Mouse (Mus musculus): ENCODE results near the gene Myocd. TPM values are rescaled to one million over a fixed set of nuclear protein-coding genes. Genes with fewer than 3 reads are reported as not detected.

Gene Myocd
- 0.56 and 1.0 TPM in 2 replicates for polyA plus RNA-seq (2016; fragmentation: Nextera tagmentation; extraction: Ambion mirVana)

DNA sequence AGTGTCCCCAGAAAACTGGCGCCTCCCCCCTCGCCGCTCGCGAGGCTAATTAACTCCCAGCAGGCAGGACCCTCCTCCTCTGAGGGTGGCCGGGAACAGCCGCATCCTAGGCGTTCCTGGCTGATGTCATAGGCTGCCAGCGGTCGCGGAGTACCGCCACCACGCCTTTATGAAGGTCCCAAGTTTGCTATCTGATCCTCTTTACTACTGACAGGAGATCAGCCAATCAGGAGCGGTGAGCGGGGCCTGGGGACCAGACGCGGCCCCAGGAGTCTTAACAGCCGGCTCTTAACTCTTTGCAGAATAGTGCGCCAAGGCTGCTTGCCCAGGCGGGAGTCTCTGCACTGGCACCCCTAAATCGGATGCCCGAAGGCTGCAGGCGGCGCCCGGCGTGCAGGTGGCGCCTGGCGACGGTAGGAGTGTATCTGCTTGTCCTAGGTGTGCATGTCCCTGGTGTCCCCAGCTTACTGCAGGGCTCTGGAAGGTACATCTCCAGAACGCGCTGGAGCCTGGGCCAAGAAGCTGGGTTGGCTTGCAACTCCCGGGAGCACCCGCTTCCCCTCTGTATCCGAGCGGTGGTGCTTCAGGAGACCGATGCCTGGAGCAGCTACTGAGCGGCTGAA is at the start of gene Myocd:
TSS of gene Myocd (minus strand) at position 139 of the 623 bp plus-strand sequence.
- Histone ChIP-seq H3K9me3 (no peaks in the 10 kb centered on the region), H3K27ac (replicated peaks) (no peak within 1 kb of the TSS), H3K9ac (replicated peaks) (peak within 1 kb of the TSS; percentile 44), H3K4me1 (peaks cover 12% of the 10 kb centered on the region), H3K4me3 (peak within 1 kb of the TSS; percentile 45), H3K4me2 (replicated peaks) (peak within 1 kb of the TSS; percentile 92), H3K27me3 (peaks cover 35% of the 10 kb centered on the region), H3K36me3 (no peaks in the 10 kb centered on the region)
- WGBS, result under 1% methylated on average over 37 of the region's 37 CpGs
- ATAC-seq (ENCODE audit: low FRiP score, low read depth), result peak; percentile 90

DNA sequence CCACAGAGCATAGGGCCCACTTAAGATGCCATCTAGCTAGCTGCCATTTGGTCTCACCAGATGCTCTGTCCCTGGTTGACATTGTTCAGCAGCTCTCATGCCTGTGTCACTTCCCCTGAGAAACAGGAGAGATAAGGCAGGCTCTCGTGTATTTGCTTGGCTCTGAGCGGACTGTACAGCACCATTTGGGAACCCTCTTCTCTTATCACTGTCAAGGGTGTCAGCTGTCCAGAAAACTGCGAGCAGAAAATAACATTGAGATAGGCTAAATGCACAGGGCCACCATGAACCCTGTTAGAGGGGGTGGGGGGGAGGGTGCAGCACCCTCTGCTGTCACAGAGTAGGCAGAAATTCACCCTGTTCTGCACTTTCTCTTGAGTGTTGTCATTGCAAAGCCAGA is 34.0 kb upstream of the Myocd start:
- no peak overlapping the region for H3K27ac ChIP-seq (replicated peaks)
- H3K4me2 ChIP-seq (replicated peaks), result no peak overlapping the region
- 85% methylated on average over 3 of the region's 3 CpGs for WGBS
- no peaks in the 10 kb centered on the region for H3K27me3 ChIP-seq
- H3K9me3 ChIP-seq, result no peaks in the 10 kb centered on the region
- no peak overlapping the region for H3K4me3 ChIP-seq
- ATAC-seq (ENCODE audit: low FRiP score, low read depth), result no peak
- no peak overlapping the region for H3K9ac ChIP-seq (replicated peaks)
- H3K4me1 ChIP-seq, result no peaks in the 10 kb centered on the region
- no peaks in the 10 kb centered on the region for H3K36me3 ChIP-seq

DNA sequence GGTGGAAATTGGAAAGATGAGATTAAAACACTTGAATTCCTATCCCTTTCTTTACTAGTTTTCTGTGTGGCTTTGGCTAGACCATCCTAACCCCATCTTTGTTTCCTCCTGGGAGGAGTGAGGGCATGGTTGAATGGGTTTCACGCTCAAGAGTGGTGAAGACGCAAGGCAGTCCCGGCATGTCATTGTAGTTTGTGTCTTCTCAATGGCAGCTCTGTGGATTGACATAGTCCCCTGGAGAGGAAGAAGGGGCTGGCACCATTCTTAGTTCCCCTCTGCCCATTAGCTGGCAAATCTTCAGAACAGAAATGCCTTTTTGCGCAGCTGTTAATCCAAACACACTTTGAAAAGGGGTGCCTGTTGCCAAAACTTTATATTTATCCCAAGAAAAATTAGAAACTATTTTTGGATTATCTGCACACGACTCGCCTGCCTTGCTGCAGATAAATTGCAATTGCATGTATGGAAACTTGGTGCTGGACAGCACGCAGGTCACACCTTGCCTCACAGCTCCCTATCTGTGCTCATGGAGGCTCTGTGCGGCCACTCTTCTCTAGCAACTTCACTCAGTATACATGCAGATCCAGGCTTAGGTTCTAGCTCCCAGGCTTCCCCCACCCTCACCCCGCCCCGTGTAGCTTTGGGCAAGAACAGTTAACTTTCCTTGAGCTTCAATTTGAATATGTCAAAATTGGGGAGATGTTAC is 24.5 kb upstream of the Myocd start:
- Histone ChIP-seq H3K4me2 (replicated peaks) (no peak overlapping the region), H3K27ac (replicated peaks) (no peak overlapping the region), H3K4me1 (no peaks in the 10 kb centered on the region), H3K9me3 (no peaks in the 10 kb centered on the region), H3K27me3 (no peaks in the 10 kb centered on the region), H3K9ac (replicated peaks) (no peak overlapping the region), H3K4me3 (no peak overlapping the region), H3K36me3 (no peaks in the 10 kb centered on the region)
- 84% methylated on average over 10 of the region's 10 CpGs for WGBS
- ATAC-seq (ENCODE audit: low FRiP score, low read depth), result no peak

DNA sequence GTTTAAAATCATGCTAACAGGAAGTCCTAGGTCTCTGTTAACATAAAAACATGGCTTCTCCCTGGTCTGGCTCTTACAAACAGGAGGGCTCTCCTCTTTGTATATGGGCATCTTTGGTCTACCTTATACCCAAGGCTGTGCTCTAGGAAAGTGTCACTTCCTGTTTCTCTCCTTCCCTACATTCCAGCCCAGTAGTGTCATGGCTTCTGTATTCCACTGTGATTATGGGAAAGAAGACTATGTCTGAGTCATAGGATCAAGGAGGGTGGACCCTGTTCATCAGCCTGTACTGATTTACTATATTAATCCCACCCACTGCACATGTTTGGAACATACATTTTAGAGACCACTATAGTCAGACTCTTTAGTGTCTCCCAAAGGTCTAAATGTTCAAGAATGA is 23.2 kb upstream of the Myocd start:
- H3K4me3 ChIP-seq, result no peak overlapping the region
- H3K9me3 ChIP-seq, result no peaks in the 10 kb centered on the region
- H3K27me3 ChIP-seq, result no peaks in the 10 kb centered on the region
- H3K27ac ChIP-seq (replicated peaks), result no peak overlapping the region
- H3K36me3 ChIP-seq, result no peaks in the 10 kb centered on the region
- H3K4me1 ChIP-seq, result no peaks in the 10 kb centered on the region
- no peak for ATAC-seq (ENCODE audit: low FRiP score, low read depth)
- no peak overlapping the region for H3K9ac ChIP-seq (replicated peaks)
- H3K4me2 ChIP-seq (replicated peaks), result no peak overlapping the region

DNA sequence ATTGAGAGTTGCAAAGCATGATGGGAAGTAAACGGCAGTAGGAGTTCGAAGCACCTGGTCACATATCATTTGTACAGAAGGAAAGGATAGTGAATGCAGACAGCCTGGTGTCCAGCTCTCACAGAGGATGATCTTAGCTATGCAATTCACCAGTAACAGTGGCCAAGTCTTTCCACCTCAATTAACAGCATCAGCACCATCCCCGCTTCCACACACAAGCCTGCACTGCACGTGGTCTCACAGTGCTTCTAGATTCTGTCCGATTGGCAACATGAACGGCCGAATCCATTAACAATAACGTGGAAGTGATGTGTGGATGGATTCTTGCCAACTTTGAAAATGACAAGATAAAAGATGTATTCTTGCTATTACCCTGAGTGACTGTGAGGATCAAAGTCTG is 17.9 kb upstream of the Myocd start:
- 92% methylated on average over 8 of the region's 8 CpGs for WGBS
- no peak for ATAC-seq (ENCODE audit: low FRiP score, low read depth)

DNA sequence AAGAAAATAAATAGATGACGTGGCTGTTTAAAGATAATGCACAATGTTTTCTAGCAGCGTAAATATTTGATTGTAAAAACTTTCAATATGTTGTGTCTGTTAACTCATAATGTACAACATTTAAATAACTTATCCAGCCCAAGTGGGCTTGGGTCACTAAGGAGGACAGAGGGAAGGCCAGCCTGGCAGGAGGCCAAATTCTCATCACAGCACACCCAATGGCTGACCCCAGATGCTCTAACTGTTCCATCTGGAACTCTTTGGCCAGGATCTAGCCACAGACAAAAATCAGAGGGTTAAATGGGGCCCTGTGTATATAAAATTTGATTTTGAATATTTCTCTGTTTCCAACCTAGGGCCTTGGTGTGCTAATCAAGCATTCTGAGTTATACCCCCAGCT is 16.4 kb upstream of the Myocd start:
- Histone ChIP-seq H3K27ac (replicated peaks) (no peak overlapping the region), H3K36me3 (no peaks in the 10 kb centered on the region), H3K9ac (replicated peaks) (no peak overlapping the region), H3K4me2 (replicated peaks) (no peak overlapping the region), H3K27me3 (no peaks in the 10 kb centered on the region), H3K9me3 (no peaks in the 10 kb centered on the region), H3K4me3 (no peak overlapping the region), H3K4me1 (no peaks in the 10 kb centered on the region)
- WGBS, result 86% methylated on average over 2 of the region's 2 CpGs
- no peak for ATAC-seq (ENCODE audit: low FRiP score, low read depth)

More for the DNA sequence above, 17.9 kb upstream of the Myocd start:
- Histone ChIP-seq H3K9me3 (no peaks in the 10 kb centered on the region), H3K4me2 (replicated peaks) (no peak overlapping the region), H3K36me3 (no peaks in the 10 kb centered on the region), H3K27ac (replicated peaks) (no peak overlapping the region), H3K4me1 (no peaks in the 10 kb centered on the region), H3K27me3 (no peaks in the 10 kb centered on the region), H3K9ac (replicated peaks) (no peak overlapping the region), H3K4me3 (no peak overlapping the region)

DNA sequence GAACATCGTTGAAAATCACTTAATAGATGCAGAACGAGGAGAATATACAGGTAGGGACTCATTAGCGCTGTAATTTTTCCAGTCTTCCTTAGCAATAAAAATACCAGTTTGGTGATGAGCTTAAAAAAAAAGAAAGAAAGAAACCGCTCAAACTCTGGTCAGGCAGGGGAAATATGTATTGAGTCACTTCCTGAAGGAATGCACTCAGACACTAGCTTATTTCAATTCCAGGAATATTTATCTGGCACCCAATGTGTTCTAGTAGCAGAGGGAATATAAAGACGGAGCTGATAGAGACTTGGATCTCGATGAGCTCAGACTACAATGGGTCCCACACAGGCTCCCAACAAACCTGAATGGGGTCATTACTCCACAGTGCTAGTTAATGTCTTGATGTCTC is 5.7 kb upstream of the Myocd start:
- 85% methylated on average over 6 of the region's 6 CpGs for WGBS

DNA sequence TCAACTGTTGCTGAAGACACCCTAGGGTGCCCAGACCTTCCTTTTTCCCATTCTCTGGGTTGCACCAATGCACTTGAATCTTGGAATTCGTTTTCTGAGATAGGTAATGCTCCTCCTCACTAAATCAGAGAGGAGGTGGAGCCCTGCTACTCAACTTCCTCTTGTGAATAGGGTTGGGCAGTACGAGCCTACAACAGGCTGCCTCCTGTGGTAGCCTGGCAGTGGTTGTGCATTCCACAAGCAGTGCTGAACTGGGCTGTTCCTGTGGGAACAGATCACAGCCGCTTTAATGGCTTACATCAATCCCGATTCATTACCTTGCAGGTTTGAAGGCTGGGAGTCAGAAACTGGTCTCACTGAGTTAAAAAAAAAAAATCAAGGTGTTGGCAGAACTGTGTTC is 1.2 kb upstream of the Myocd start:
- Histone ChIP-seq H3K36me3 (no peaks in the 10 kb centered on the region), H3K9ac (replicated peaks) (no peak overlapping the region), H3K9me3 (no peaks in the 10 kb centered on the region), H3K4me2 (replicated peaks) (peak overlapping the region; percentile 92; the same call in 1 of the 2 replicates), H3K27me3 (peaks cover 35% of the 10 kb centered on the region), H3K27ac (replicated peaks) (no peak overlapping the region), H3K4me3 (no peak overlapping the region), H3K4me1 (peaks cover 12% of the 10 kb centered on the region)
- 20% methylated on average over 4 of the region's 4 CpGs for WGBS
- ATAC-seq (ENCODE audit: low FRiP score, low read depth), result no peak

More for the DNA sequence above, 5.7 kb upstream of the Myocd start:
- H3K4me3 ChIP-seq, result no peak overlapping the region
- no peaks in the 10 kb centered on the region for H3K9me3 ChIP-seq
- H3K36me3 ChIP-seq, result no peaks in the 10 kb centered on the region
- H3K9ac ChIP-seq (replicated peaks), result no peak overlapping the region
- H3K4me1 ChIP-seq, result peaks cover 2% of the 10 kb centered on the region
- ATAC-seq (ENCODE audit: low FRiP score, low read depth), result no peak
- H3K27me3 ChIP-seq, result peaks cover 14% of the 10 kb centered on the region
- H3K4me2 ChIP-seq (replicated peaks), result no peak overlapping the region
- H3K27ac ChIP-seq (replicated peaks), result no peak overlapping the region

DNA sequence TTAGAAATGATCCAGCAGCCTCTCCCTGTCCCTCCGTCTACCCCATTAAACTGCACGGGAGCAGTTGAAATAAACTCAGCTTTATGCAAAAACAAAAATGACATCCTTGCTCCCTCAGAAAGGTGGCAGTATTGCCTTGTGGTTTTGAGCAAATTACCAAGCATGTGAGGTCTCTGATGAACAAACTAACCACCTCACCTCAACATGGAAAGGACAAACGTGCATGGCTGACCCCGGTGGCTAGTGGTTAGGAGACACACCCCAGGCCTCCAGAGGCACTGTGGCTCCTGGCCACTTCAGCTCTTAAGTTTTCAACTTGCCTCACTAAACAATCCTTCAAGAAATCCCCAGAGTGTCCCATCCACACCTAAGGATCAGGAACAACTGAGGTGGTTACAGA is 1.5 kb downstream of the Myocd start:
- Histone ChIP-seq H3K9me3 (no peaks in the 10 kb centered on the region), H3K4me2 (replicated peaks) (no peak overlapping the region), H3K9ac (replicated peaks) (no peak overlapping the region), H3K27ac (replicated peaks) (no peak overlapping the region), H3K4me3 (no peak overlapping the region), H3K36me3 (no peaks in the 10 kb centered on the region), H3K27me3 (peaks cover 35% of the 10 kb centered on the region), H3K4me1 (peaks cover 12% of the 10 kb centered on the region)
- 58% methylated on average over 4 of the region's 4 CpGs for WGBS
- ATAC-seq (ENCODE audit: low FRiP score, low read depth), result no peak

DNA sequence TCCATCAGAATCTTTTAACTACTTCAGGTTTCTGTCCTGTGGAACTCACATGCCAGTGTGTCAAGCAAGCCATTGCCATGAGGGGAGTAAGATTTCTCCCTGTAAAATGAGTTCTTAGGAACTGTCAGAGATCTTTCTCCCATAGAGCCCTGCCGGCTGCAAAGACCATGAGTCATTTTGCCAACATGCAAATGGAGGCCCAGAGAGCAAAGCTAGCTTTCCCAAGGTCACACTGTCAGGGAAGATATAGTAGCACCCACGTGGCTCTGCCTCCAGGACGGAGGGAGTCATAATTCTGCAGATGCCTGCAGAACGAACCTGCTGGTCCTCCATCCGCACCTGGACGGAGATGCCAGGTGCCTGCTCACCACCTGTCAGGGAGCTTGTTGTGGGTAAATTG is 6.3 kb downstream of the Myocd start:
- Histone ChIP-seq H3K27me3 (peaks cover 2% of the 10 kb centered on the region), H3K36me3 (no peaks in the 10 kb centered on the region), H3K9me3 (no peaks in the 10 kb centered on the region), H3K27ac (replicated peaks) (no peak overlapping the region), H3K9ac (replicated peaks) (no peak overlapping the region), H3K4me2 (replicated peaks) (no peak overlapping the region), H3K4me1 (no peaks in the 10 kb centered on the region), H3K4me3 (no peak overlapping the region)
- ATAC-seq (ENCODE audit: low FRiP score, low read depth), result no peak
- 77% methylated on average over 6 of the region's 6 CpGs for WGBS

DNA sequence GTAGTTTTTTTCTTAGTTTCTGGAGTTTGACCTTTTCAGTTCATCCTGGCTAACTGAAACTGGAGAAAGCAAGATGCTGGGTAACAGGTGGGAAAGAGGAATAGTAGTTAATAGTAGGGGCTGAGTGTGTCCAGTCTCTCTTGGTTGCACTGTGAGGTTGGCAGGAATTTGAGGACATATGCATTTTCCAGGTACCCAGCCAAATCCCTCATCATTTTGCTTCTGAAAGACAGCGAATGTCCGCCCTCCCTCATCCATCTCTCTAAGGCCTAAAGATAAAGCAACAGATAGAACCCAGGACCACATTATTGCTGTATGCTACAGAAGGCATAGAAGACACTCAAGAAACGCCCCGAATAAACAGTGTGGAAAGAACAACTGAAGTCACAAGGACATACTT is 10.8 kb downstream of the Myocd start:
- Histone ChIP-seq H3K4me1 (no peaks in the 10 kb centered on the region), H3K36me3 (no peaks in the 10 kb centered on the region), H3K4me2 (replicated peaks) (no peak overlapping the region), H3K27me3 (no peaks in the 10 kb centered on the region), H3K27ac (replicated peaks) (no peak overlapping the region), H3K4me3 (no peak overlapping the region), H3K9me3 (no peaks in the 10 kb centered on the region), H3K9ac (replicated peaks) (no peak overlapping the region)
- no peak for ATAC-seq (ENCODE audit: low FRiP score, low read depth)
- 93% methylated on average over 4 of the region's 4 CpGs for WGBS

DNA sequence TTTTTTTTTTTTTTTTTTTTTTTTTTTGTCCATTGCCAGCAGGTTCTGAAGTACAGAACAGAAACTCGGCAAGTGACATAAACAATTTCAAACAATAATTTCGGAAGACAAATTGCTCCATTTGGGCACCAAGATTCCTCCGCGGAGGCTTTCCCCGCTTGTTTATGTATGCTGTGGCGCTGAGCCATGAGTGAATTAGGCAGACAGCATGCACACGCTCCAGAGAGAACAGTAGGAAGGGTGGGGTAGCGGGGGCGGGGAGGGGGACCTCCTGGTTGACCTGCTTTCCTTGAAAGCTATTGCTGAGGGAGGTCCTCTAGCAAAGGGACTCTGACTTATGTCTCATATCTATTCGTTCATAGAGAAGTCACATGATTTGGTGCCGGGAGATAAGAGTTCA is 13.6 kb downstream of the Myocd start:
- Histone ChIP-seq H3K9ac (replicated peaks) (no peak overlapping the region), H3K36me3 (no peaks in the 10 kb centered on the region), H3K27me3 (no peaks in the 10 kb centered on the region), H3K4me3 (no peak overlapping the region), H3K27ac (replicated peaks) (no peak overlapping the region), H3K9me3 (no peaks in the 10 kb centered on the region), H3K4me1 (no peaks in the 10 kb centered on the region), H3K4me2 (replicated peaks) (no peak overlapping the region)
- no peak for ATAC-seq (ENCODE audit: low FRiP score, low read depth)
- WGBS, result 80% methylated on average over 11 of the region's 11 CpGs

All from midbrain, embryonic 12.5 days (tissue).